Mouse (Mus musculus) cortical plate, adult 2 months (tissue): Measurements from ENCODE around the gene Cog5. TPM values are rescaled to one million over a fixed set of nuclear protein-coding genes. Genes with fewer than 3 reads are reported as not detected.
"Not testable (repeated sequence)": the region's sequence is repeated elsewhere in the genome, so short reads cannot be mapped to it uniquely, and the experiment has no call there.

Source experiments
- H3K27ac ChIP-seq: fragments of 200-500 bp; 2 replicates; pipeline ENCODE4 v1.5.1; 2012; ENCODE audit warnings: low read length, control low read depth, inconsistent platforms; ENCODE audit not compliant: insufficient read depth
- H3K4me1 ChIP-seq: fragments of 200-500 bp; 2 replicates; pipeline ENCODE4 v1.6.1; 2011; ENCODE audit warnings: low read length; ENCODE audit not compliant: control insufficient read depth, insufficient read depth
- H3K4me3 ChIP-seq: fragments of 200-500 bp; 2 replicates; pipeline ENCODE4 v1.5.1; 2011; ENCODE audit warnings: mild to moderate bottlenecking, low read length, control low read depth; ENCODE audit not compliant: insufficient read depth
- CTCF ChIP-seq: fragments of 200-500 bp; IDR thresholded peaks from 2 replicates; pipeline ENCODE4 v1.5.1; 2011; ENCODE audit warnings: mild to moderate bottlenecking, control low read depth, low read length; ENCODE audit not compliant: insufficient read depth; ENCODE audit errors: extremely low read depth
- POLR2A ChIP-seq: fragments of 200-500 bp; IDR thresholded peaks from 2 replicates; pipeline ENCODE4 v1.6.1; 2011; ENCODE audit warnings: mild to moderate bottlenecking, low read length, control low read depth; ENCODE audit not compliant: insufficient read depth; ENCODE audit errors: extremely low read depth
- polyA plus RNA-seq: library from polyadenylated mRNA; depleted of rRNA; stranded (reverse); fragments of >200 nt; gene quantifications from 2 replicates; pipeline ENCODE4 v1.2.3, GENCODE M21; 2012; rRNA removed

Gene Cog5
- polyA plus RNA-seq: 30.1 and 30.6 TPM in 2 replicates

DNA sequence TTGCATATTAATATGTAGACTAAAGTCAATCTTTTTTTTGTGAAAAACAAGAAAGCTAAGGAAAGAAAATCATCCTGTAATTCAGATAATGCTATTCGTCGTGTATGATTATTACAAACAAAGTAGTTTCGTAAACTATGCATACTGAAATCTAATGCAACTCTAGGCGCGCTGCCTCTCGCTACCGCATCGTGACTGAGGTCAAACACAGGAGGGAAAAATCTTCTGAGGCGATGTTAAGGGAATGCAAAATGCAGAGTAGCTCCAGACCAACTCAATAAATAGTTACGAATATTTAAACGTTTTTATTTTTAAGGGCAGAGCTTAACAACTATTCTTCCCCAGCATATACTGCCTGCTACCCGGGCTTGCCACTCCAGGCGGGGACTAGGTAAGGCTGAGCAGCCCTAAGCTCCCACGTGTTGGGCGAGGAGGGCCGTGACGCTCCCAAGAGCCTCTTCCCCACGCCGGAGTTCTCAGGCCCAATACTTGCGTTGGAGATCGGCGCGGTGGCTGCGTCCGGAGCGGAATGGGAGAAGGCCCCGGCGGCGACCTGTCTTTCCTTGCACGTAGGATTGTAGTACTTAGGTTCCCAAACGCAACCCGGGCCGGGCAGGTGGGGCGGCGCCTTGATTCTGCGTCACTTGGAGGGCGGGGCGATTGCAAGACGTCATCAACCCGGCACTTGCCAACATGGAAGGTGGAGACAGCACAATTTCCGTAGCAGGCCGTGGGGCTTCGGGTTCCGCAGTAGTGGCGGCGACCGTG is at the start of gene Cog5, which contains the start of gene Dus4l:
Gene Cog5 (plus strand): TSS at position 673 of the 768 bp plus-strand sequence.
Gene Dus4l (minus strand): TSS at position 630 of the 768 bp plus-strand sequence.
- H3K4me1 ChIP-seq: peaks cover 1% of the 10 kb centered on the region; the same call in 1 of the 2 replicates
- TF ChIP-seq POLR2A: peak; percentile 83
- no peak for TF ChIP-seq CTCF
- peak within 1 kb of the TSS; percentile 11; the same call in 1 of the 2 replicates for H3K27ac ChIP-seq
- H3K4me3 ChIP-seq: peak within 1 kb of the TSS; percentile 77

DNA sequence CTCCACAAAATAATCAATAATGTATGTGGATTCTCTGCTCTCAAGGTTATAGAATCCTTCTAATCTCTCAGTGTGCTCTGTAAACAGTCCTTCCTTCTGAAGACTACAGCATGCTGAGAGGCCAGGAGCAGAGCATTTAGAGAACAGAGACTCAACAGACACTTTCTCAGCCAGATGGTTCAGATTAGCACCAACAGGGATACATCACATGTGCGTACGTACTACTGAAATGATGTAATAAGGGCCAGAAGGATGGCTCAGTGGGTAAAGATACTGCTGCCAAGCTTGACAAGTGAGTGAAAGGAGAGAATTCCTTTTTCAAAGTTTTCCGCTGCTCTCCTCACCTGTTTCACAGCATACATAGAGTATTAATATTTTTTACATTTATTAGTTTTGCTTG is 49.8 kb upstream of the Cog5 start:
- H3K27ac ChIP-seq: no peak overlapping the region
- H3K4me3 ChIP-seq: no peak overlapping the region
- TF ChIP-seq CTCF (no peak), POLR2A (no peak)
- no peaks in the 10 kb centered on the region for H3K4me1 ChIP-seq

GRCm38 (mm10) chr12:31608138-31608537 is 46.5 kb upstream of the Cog5 start:
- no peak for TF ChIP-seq POLR2A
- TF ChIP-seq CTCF: no peak
- Histone ChIP-seq H3K4me3 (no peak overlapping the region), H3K4me1 (no peaks in the 10 kb centered on the region), H3K27ac (no peak overlapping the region)

DNA sequence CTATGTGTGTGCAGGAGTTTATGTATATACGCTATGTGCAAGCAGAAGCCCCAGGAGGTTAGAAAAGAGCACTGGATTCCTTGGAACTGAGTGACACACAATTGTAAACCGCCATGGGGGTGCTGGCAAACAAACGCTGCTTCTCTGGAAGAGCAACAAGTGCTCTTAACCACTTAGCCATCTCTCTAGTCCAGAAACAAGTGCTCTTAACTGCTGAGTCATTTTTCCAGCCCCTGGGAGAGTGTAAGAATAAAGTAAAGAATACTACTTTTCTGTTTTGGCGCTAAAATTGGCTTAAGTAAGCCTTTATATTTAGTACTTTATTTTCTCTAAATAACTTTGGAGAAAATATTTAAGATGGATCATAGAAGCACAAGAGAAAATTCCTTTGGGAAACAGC is 41.3 kb upstream of the Cog5 start:
- no peak overlapping the region for H3K4me3 ChIP-seq
- TF ChIP-seq CTCF: no peak
- TF ChIP-seq POLR2A: no peak
- H3K27ac ChIP-seq: no peak overlapping the region

GRCm38 (mm10) chr12:31620106-31620505 is 34.6 kb upstream of the Cog5 start:
- Histone ChIP-seq H3K4me1 (no peaks in the 10 kb centered on the region), H3K4me3 (no peak overlapping the region), H3K27ac (no peak overlapping the region)
- TF ChIP-seq CTCF (no peak), POLR2A (no peak)

More for the DNA sequence above, 41.3 kb upstream of the Cog5 start:
- no peaks in the 10 kb centered on the region for H3K4me1 ChIP-seq

DNA sequence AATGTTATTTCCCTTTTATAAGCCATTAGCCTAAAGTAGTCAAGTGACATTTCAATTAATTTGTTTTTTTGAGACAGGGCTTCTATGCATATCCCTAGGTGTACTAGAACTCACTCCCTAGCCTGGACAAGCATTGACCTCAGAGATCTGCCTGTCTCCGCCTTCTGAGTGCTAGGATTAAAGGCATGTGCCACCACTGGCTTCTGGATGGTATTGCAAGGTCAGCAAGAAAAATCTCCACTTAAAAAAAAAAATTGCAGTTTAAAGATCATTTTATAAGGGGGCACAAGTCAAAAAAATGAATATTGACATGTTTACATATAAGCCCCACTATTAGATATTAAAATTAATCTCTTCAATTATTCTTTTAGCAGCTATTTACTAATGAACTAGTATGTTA is 29.7 kb upstream of the Cog5 start:
- TF ChIP-seq CTCF (no peak), POLR2A (no peak)
- Histone ChIP-seq H3K27ac (no peak overlapping the region), H3K4me1 (no peaks in the 10 kb centered on the region), H3K4me3 (no peak overlapping the region)

DNA sequence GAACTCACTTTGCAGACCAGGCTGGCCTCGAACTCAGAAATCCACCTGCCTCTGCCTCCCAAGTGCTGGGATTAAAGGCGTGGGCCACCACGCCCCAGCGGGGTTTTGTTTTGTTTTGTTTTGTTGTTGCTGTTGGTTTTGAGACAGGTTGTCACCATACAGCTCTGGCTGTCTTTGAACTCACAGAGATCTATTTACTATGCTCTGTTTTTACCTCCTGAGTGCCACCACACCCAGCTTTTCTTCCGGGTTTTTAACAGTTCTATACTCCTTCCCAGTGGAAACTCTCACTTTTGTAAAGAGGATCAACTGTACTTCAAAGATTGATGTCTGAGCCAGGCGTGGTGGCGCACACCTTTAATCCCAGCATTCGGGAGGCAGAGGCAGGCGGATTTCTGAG is 26.3 kb upstream of the Cog5 start:
- not testable (repeated sequence) for H3K27ac ChIP-seq, H3K4me1 ChIP-seq, H3K4me3 ChIP-seq

DNA sequence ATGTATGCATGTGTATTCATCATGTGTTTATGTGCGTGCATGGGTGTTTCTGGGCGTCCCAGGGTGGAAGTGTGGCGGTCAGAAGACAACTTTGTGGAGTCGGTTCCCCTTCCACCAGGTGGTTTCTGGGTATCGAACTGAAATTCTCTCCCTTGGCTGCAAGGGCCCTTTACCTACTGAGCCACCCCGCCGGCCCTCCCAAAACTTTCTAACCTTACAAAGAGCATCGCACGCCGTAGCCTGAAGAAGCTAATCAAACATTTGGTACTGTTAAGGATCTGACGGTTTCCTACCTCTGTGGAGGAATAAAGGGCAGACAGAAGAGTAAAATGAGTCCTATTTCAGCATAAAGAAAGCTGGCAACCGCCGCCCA is 20.7 kb upstream of the Cog5 start:
- Histone ChIP-seq H3K4me3 (peak overlapping the region; percentile 49), H3K27ac (0 out of 2 replicates have a peak overlapping the region, but pooled peaks have one; percentile 6), H3K4me1 (peaks cover 6% of the 10 kb centered on the region; the same call in 1 of the 2 replicates)
- TF ChIP-seq POLR2A (no peak), CTCF (no peak)

DNA sequence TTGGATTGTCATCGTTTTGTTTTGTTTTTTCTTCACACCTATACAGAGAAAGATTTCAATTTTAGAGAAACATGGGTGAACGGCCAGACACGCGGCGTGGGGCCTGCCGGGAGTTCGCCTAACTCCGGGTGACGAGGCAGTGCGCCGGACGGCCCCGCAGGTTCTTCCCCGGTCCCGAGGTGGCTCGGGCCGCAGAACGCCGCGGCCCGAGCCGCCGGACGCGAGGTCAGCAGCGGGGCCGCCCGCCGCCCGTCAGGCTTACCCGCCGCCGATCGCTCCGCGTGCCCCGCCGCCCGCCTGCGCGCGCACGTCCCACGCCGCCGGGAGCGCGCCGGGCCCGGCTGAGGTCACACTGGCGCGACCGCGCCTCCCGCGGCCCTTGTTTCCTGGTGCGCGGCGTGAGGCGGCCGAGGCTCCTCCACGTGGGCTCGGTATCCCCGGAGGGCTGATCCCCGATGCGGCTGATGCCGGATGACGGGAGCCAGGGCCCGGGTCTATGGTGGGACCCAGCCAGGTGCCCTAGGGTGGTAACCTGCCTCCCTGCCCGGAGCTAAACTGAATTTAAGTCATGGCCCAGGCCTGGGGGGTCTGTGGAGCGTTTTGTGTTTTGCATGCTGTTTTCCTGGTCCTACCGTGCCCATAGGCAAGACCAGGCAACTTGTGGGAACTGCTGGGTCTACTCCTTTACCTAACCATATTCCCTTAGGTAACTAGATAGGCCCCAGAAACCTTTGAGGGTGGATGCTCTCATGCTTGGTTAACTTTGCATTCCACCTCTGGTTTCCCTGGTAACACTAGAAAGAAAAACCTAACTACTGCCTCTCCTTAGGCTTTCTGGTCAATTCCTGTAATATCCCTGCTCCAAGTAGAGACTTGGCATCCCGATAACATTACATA is 20.1 kb upstream of the Cog5 start, which contains the start of gene Bcap29:
Gene Bcap29 (minus strand): TSS at position 316 of the 897 bp plus-strand sequence.
- H3K4me1 ChIP-seq: peaks cover 6% of the 10 kb centered on the region; the same call in 1 of the 2 replicates
- TF ChIP-seq POLR2A (no peak), CTCF (no peak)
- peak within 1 kb of the TSS; percentile 45; the same call in 1 of the 2 replicates for H3K27ac ChIP-seq
- H3K4me3 ChIP-seq: peak within 1 kb of the TSS; percentile 49

DNA sequence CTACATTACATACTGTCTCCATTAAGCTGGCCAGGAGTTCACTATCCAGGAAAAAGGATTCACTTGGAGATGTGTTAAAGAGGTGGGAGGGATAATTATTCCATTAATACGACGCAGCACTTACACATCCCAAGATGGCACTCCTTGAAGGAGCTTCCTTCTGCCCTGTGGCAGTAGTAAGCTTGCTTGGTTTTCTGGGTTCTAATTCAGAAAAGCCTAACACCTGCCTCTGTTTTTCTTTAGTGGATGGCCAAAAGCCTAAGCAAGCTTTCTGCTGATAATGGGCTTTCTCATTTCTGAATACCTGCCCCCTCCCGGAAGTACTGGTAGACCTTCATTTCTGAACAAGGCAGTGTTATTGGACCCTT is 19.4 kb upstream of the Cog5 start:
- H3K27ac ChIP-seq: no peak overlapping the region
- peak overlapping the region; percentile 49; the same call in 1 of the 2 replicates for H3K4me3 ChIP-seq
- TF ChIP-seq POLR2A (no peak), CTCF (no peak)
- peaks cover 6% of the 10 kb centered on the region; the same call in 1 of the 2 replicates for H3K4me1 ChIP-seq
